Mouse (Mus musculus): ENCODE data around the gene Gm13698. TPM values are rescaled to one million over a fixed set of nuclear protein-coding genes. Genes with fewer than 3 reads are reported as not detected.
"Not testable (repeated sequence)": the region's sequence is repeated elsewhere in the genome, so short reads cannot be mapped to it uniquely, and the experiment has no call there.

The Gm13698 gene
- polyA plus RNA-seq (2014; fragmentation: Nextera tagmentation; extraction: Ambion mirVana) = not detected in 2 replicates

DNA sequence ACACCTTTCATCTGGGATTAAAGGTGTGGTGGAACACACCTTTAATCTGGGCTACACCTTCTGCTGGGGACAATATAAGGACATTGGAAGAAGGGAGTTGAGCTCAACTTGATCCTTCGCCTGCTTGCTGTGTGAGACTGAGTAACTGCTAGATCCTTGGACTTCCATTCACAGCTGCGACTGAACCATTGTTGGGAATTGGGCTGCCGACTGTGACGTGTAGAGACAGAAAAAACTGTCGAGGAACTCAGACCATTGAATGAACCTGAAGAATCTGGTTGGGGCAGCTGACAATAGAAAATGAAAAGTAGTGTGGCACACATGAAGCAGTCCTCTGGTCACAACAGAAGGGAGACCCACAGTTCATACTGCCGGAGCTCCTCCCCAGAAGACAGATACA is at the start of gene Gm13698:
Gm13698 (plus strand) TSS at position 301 of the 400 bp plus-strand sequence.
- not testable (repeated sequence) for H3K27me3 ChIP-seq (ENCODE audit: control insufficient read depth, insufficient read depth, low read length); DNase-seq (ENCODE audit: low spot score); H3K36me3 ChIP-seq (replicated peaks; ENCODE audit: control insufficient read depth, insufficient read depth); H3K9ac ChIP-seq; H3K4me1 ChIP-seq (replicated peaks; ENCODE audit: control insufficient read depth, insufficient read depth, low read length); ATAC-seq (ENCODE audit: low FRiP score); H3K9me3 ChIP-seq (ENCODE audit: control insufficient read depth, low read length); H3K27ac ChIP-seq; H3K4me2 ChIP-seq (replicated peaks); H3K4me3 ChIP-seq (replicated peaks; ENCODE audit: low read length)
- WGBS = no CpG with 5 or more reads among the region's 6 CpGs

- Histone ChIP-seq H3K27me3 (ENCODE audit: control insufficient read depth, insufficient read depth, low read length) (no peaks in the 10 kb centered on the region), H3K4me3 (replicated peaks; ENCODE audit: low read length) (no peak overlapping the region), H3K9me3 (ENCODE audit: control insufficient read depth, low read length) (no peaks in the 10 kb centered on the region), H3K4me2 (replicated peaks) (no peak overlapping the region), H3K27ac (no peak overlapping the region), H3K36me3 (replicated peaks; ENCODE audit: control insufficient read depth, insufficient read depth) (no peaks in the 10 kb centered on the region), H3K9ac (no peak overlapping the region), H3K4me1 (replicated peaks; ENCODE audit: control insufficient read depth, insufficient read depth, low read length) (no peaks in the 10 kb centered on the region)
- DNase-seq (ENCODE audit: low spot score) (no peak), ATAC-seq (ENCODE audit: low FRiP score) (no peak)
- WGBS = 64% methylated on average over 2 of the region's 2 CpGs
These were observed 25.9 kb upstream of the Gm13698 start for GRCm38 (mm10) chr2:83929478-83930088.

- Histone ChIP-seq H3K36me3 (replicated peaks; ENCODE audit: control insufficient read depth, insufficient read depth) (no peaks in the 10 kb centered on the region), H3K4me2 (replicated peaks) (peak within 1 kb of the TSS; percentile 51), H3K9ac (peak within 1 kb of the TSS; percentile 37; the same call in 1 of the 2 replicates), H3K4me1 (replicated peaks; ENCODE audit: control insufficient read depth, insufficient read depth, low read length) (no peaks in the 10 kb centered on the region), H3K4me3 (replicated peaks; ENCODE audit: low read length) (peak within 1 kb of the TSS; percentile 24), H3K27me3 (ENCODE audit: control insufficient read depth, insufficient read depth, low read length) (no peaks in the 10 kb centered on the region), H3K9me3 (ENCODE audit: control insufficient read depth, low read length) (no peaks in the 10 kb centered on the region), H3K27ac (no peak within 1 kb of the TSS)
- ATAC-seq (ENCODE audit: low FRiP score) (peak; percentile 97), DNase-seq (ENCODE audit: low spot score) (peak; percentile 86)
- 2% methylated on average over 20 of the region's 20 CpGs for WGBS
These were observed 14.5 kb upstream of the Gm13698 start, which contains the start of gene Zswim2 for GRCm38 (mm10) chr2:83940931-83941361. Gene Zswim2, minus strand, starts transcription at chr2:83941228.

DNA sequence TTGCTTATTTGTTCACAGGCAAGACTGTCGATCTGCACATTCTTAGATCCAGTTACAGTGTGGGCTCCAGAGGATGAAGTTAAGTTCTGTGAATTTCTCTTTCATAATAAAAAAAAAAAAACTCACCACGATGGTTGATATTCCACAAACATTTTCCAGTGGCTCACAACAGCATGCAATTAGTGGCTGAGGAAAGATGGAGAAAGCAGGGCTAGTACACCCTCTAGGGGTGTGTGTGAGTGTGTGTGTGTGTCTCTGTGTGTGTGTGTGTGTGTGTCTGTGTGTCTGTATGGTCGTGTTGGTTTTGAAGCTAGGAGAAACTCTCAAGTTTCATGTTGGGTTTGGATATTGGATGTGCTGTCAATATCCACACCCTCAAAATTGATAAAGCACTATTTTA is 14.1 kb upstream of the Gm13698 start:
- Histone ChIP-seq H3K27me3 (ENCODE audit: control insufficient read depth, insufficient read depth, low read length) (no peaks in the 10 kb centered on the region), H3K9ac (no peak overlapping the region), H3K9me3 (ENCODE audit: control insufficient read depth, low read length) (no peaks in the 10 kb centered on the region), H3K4me1 (replicated peaks; ENCODE audit: control insufficient read depth, insufficient read depth, low read length) (no peaks in the 10 kb centered on the region), H3K4me3 (replicated peaks; ENCODE audit: low read length) (peak overlapping the region; percentile 24), H3K4me2 (replicated peaks) (peak overlapping the region; percentile 51), H3K27ac (no peak overlapping the region), H3K36me3 (replicated peaks; ENCODE audit: control insufficient read depth, insufficient read depth) (no peaks in the 10 kb centered on the region)
- ATAC-seq (ENCODE audit: low FRiP score) = peak; percentile 61
- 35% methylated on average over 3 of the region's 3 CpGs for WGBS
- DNase-seq (ENCODE audit: low spot score) = no peak

DNA sequence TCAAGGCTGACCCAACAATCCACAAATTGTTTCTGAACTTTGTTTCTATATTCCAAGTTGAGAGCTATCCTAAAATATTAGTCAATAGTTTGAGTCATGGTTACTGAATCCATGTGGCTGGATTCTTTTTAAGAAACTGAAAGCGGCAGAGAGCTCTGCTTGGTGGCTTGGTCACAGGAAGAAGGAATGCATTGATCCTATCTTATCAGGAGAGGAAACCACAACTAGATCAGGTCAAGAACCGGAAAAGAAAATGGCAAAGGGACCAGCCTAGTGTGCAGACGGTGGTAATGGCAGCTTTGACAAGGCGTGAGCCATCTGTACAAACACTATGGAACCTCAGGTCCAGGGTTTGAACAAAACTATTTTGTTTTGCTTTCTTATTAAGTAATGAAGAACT is 13.7 kb upstream of the Gm13698 start:
- Histone ChIP-seq H3K9me3 (ENCODE audit: control insufficient read depth, low read length) (no peaks in the 10 kb centered on the region), H3K4me1 (replicated peaks; ENCODE audit: control insufficient read depth, insufficient read depth, low read length) (no peaks in the 10 kb centered on the region), H3K36me3 (replicated peaks; ENCODE audit: control insufficient read depth, insufficient read depth) (no peaks in the 10 kb centered on the region), H3K27me3 (ENCODE audit: control insufficient read depth, insufficient read depth, low read length) (no peaks in the 10 kb centered on the region), H3K9ac (no peak overlapping the region), H3K27ac (no peak overlapping the region), H3K4me3 (replicated peaks; ENCODE audit: low read length) (no peak overlapping the region), H3K4me2 (replicated peaks) (no peak overlapping the region)
- 75% methylated on average over 4 of the region's 4 CpGs for WGBS
- ATAC-seq (ENCODE audit: low FRiP score) (no peak), DNase-seq (ENCODE audit: low spot score) (no peak)

DNA sequence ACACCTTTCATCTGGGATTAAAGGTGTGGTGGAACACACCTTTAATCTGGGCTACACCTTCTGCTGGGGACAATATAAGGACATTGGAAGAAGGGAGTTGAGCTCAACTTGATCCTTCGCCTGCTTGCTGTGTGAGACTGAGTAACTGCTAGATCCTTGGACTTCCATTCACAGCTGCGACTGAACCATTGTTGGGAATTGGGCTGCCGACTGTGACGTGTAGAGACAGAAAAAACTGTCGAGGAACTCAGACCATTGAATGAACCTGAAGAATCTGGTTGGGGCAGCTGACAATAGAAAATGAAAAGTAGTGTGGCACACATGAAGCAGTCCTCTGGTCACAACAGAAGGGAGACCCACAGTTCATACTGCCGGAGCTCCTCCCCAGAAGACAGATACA is 5.7 kb downstream of the Gm13698 start, which contains the start of gene Gm13693:
Gm13693 (plus strand) TSS at position 301 of the 400 bp plus-strand sequence.
- H3K4me2 ChIP-seq (replicated peaks); ATAC-seq (ENCODE audit: low FRiP score); H3K4me1 ChIP-seq (replicated peaks; ENCODE audit: control insufficient read depth, insufficient read depth, low read length); H3K9ac ChIP-seq; DNase-seq (ENCODE audit: low spot score); H3K27me3 ChIP-seq (ENCODE audit: control insufficient read depth, insufficient read depth, low read length); H3K36me3 ChIP-seq (replicated peaks; ENCODE audit: control insufficient read depth, insufficient read depth); H3K4me3 ChIP-seq (replicated peaks; ENCODE audit: low read length); H3K27ac ChIP-seq; H3K9me3 ChIP-seq (ENCODE audit: control insufficient read depth, low read length): not testable (repeated sequence)
- no CpG with 5 or more reads among the region's 6 CpGs for whole genome bisulfite sequencing

- no CpG with 5 or more reads among the region's 6 CpGs for WGBS
These were observed 11.5 kb downstream of the Gm13698 start, which contains the start of gene Gm13695 for GRCm38 (mm10) chr2:83967013-83967412. Gene Gm13695, plus strand, starts transcription at chr2:83967313.

DNA sequence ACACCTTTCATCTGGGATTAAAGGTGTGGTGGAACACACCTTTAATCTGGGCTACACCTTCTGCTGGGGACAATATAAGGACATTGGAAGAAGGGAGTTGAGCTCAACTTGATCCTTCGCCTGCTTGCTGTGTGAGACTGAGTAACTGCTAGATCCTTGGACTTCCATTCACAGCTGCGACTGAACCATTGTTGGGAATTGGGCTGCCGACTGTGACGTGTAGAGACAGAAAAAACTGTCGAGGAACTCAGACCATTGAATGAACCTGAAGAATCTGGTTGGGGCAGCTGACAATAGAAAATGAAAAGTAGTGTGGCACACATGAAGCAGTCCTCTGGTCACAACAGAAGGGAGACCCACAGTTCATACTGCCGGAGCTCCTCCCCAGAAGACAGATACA is 17.3 kb downstream of the Gm13698 start, which contains the start of gene Gm13696:
Gm13696 (plus strand) TSS at position 301 of the 400 bp plus-strand sequence.
- H3K27ac ChIP-seq; H3K4me3 ChIP-seq (replicated peaks; ENCODE audit: low read length); DNase-seq (ENCODE audit: low spot score); H3K9me3 ChIP-seq (ENCODE audit: control insufficient read depth, low read length); H3K36me3 ChIP-seq (replicated peaks; ENCODE audit: control insufficient read depth, insufficient read depth); H3K9ac ChIP-seq; ATAC-seq (ENCODE audit: low FRiP score); H3K4me2 ChIP-seq (replicated peaks); H3K4me1 ChIP-seq (replicated peaks; ENCODE audit: control insufficient read depth, insufficient read depth, low read length); H3K27me3 ChIP-seq (ENCODE audit: control insufficient read depth, insufficient read depth, low read length): not testable (repeated sequence)
- WGBS = no CpG with 5 or more reads among the region's 6 CpGs

More at GRCm38 (mm10) chr2:83967013-83967412, 11.5 kb downstream of the Gm13698 start, which contains the start of gene Gm13695:
- not testable (repeated sequence) for H3K4me3 ChIP-seq (replicated peaks; ENCODE audit: low read length); DNase-seq (ENCODE audit: low spot score); H3K4me2 ChIP-seq (replicated peaks); H3K27ac ChIP-seq; H3K36me3 ChIP-seq (replicated peaks; ENCODE audit: control insufficient read depth, insufficient read depth); H3K4me1 ChIP-seq (replicated peaks; ENCODE audit: control insufficient read depth, insufficient read depth, low read length); H3K27me3 ChIP-seq (ENCODE audit: control insufficient read depth, insufficient read depth, low read length); H3K9me3 ChIP-seq (ENCODE audit: control insufficient read depth, low read length); H3K9ac ChIP-seq; ATAC-seq (ENCODE audit: low FRiP score)

- H3K9ac ChIP-seq; H3K27ac ChIP-seq; H3K4me3 ChIP-seq (replicated peaks; ENCODE audit: low read length); DNase-seq (ENCODE audit: low spot score); ATAC-seq (ENCODE audit: low FRiP score); H3K4me2 ChIP-seq (replicated peaks); H3K27me3 ChIP-seq (ENCODE audit: control insufficient read depth, insufficient read depth, low read length); H3K36me3 ChIP-seq (replicated peaks; ENCODE audit: control insufficient read depth, insufficient read depth); H3K4me1 ChIP-seq (replicated peaks; ENCODE audit: control insufficient read depth, insufficient read depth, low read length); H3K9me3 ChIP-seq (ENCODE audit: control insufficient read depth, low read length): not testable (repeated sequence)
- no CpG with 5 or more reads among the region's 6 CpGs for WGBS
These were observed 23.1 kb downstream of the Gm13698 start, which contains the start of gene Gm13694 for GRCm38 (mm10) chr2:83978633-83979032. Gene Gm13694, plus strand, starts transcription at chr2:83978933.
